Mouse (Mus musculus): ENCODE measurements around the gene Fkbp11. TPM values are rescaled to one million over a fixed set of nuclear protein-coding genes. Genes with fewer than 3 reads are reported as not detected.

Gene Fkbp11
- polyA plus RNA-seq, 1 experiment = 9.3 TPM

DNA sequence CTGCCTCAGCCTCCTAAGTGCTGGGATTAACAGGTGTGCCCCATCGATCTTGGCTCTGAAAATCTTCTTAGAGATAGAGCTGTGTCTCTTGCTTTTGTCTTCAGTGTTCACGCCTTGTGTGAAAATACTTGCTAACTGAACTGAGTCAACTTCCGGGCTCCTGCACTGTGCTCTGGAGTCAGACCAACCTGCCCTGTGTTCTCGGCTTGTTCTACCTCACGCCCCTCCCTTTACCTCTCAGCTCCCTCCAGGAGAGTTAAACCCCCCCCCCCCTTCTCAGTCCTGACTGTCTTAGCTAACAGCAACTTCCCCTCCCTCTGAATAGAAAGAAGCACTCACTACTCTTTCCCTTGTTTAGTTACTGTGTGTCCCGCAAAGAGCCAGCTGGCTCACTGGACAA, 2.8 kb upstream of the Fkbp11 start:
- Histone ChIP-seq H3K27me3 (replicated peaks; ENCODE audit: control insufficient read depth, insufficient read depth, low read length) (no peaks in the 10 kb centered on the region), H3K4me3 (ENCODE audit: insufficient read depth, low read depth, low read length) (no peak overlapping the region), H3K4me1 (ENCODE audit: control insufficient read depth, insufficient read depth, low read length) (peaks cover 5% of the 10 kb centered on the region; the same call in 1 of the 2 replicates), H3K36me3 (ENCODE audit: control insufficient read depth, insufficient read depth, low read length) (no peaks in the 10 kb centered on the region), H3K27ac (ENCODE audit: insufficient read depth, low read depth, low read length) (no peak overlapping the region)
- no peak for DNase-seq
- WGBS = 66% methylated on average over 6 of the region's 6 CpGs
- TF ChIP-seq CTCF (conservative IDR thresholded peaks at IDR 0.05; ENCODE audit: insufficient read depth, insufficient read length, low read depth, low read length) = no peak
- TF ChIP-seq POLR2A (IDR thresholded peaks at IDR 0.05; ENCODE audit: low read depth, low read length) = no peak

DNA sequence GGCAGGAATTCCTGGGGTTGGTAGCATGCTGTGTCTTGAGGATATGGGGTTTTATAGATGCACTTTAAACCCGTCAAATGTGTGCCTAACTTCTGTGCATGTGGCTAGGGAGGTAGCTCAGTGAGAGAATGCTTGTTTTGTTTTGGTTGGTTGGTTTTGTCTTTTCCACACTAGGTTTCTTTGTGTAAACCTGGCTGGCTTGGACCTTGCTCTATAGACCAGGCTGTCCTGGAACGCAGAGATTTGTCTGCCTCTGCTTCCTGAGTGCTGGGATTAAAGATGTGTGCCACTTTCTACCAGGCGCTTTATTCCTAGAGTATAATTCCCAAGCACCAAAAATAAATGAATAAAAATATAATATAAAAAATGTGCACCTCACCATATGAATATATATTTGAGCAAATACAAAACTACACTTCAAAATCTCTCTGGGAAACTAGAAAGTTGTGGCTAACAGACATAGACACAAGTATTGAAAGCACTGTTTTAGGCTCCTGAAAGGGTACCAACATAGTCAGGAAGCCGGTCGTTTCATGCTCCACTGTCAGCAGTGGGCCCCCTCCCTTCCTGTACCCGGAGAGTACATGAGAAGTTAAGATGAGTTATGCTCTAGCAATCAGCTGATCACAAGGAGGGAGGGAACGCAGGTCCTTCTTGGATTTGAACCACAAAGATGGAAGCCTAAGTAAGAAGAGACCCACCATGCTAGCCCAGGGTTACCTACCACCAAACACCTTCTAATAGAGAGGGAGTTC, 2.0 kb upstream of the Fkbp11 start:
- H3K27ac ChIP-seq (ENCODE audit: insufficient read depth, low read depth, low read length) = no peak overlapping the region
- no peak overlapping the region for H3K4me3 ChIP-seq (ENCODE audit: insufficient read depth, low read depth, low read length)
- DNase-seq = peak; percentile 70
- H3K4me1 ChIP-seq (ENCODE audit: control insufficient read depth, insufficient read depth, low read length) = peaks cover 5% of the 10 kb centered on the region; the same call in 1 of the 2 replicates
- no peaks in the 10 kb centered on the region for H3K27me3 ChIP-seq (replicated peaks; ENCODE audit: control insufficient read depth, insufficient read depth, low read length)
- TF ChIP-seq CTCF (conservative IDR thresholded peaks at IDR 0.05; ENCODE audit: insufficient read depth, insufficient read length, low read depth, low read length) = no peak
- TF ChIP-seq POLR2A (IDR thresholded peaks at IDR 0.05; ENCODE audit: low read depth, low read length) = no peak
- 37% methylated on average over 7 of the region's 7 CpGs for WGBS
- H3K36me3 ChIP-seq (ENCODE audit: control insufficient read depth, insufficient read depth, low read length) = no peaks in the 10 kb centered on the region

DNA sequence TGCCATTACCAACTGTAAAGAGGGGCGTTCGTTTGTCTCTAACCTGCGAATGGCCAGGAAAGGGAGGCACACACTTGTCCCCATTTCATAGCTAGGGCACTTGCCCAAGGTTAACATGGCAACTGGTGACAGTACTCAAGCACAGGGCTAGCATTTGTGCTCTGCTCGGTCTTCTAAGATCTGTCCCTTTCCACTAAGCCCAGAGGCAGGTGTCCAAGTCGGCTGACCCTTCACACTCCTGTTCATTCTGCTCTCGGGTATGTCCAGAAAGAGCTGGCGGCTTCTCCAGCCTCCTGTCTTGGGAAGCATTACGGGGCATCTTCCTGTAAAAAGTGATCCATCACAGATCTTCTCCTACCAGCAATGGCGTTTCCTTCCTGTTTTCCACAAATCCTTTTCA, 368 bp upstream of the Fkbp11 start:
- TF ChIP-seq CTCF (conservative IDR thresholded peaks at IDR 0.05; ENCODE audit: insufficient read depth, insufficient read length, low read depth, low read length) = no peak
- TF ChIP-seq POLR2A (IDR thresholded peaks at IDR 0.05; ENCODE audit: low read depth, low read length) = no peak
- no peak overlapping the region for H3K27ac ChIP-seq (ENCODE audit: insufficient read depth, low read depth, low read length)
- DNase-seq = peak; percentile 70
- peak overlapping the region; percentile 60; the same call in 1 of the 2 replicates for H3K4me3 ChIP-seq (ENCODE audit: insufficient read depth, low read depth, low read length)
- H3K4me1 ChIP-seq (ENCODE audit: control insufficient read depth, insufficient read depth, low read length) = peaks cover 5% of the 10 kb centered on the region; the same call in 1 of the 2 replicates
- no peaks in the 10 kb centered on the region for H3K27me3 ChIP-seq (replicated peaks; ENCODE audit: control insufficient read depth, insufficient read depth, low read length)
- no peaks in the 10 kb centered on the region for H3K36me3 ChIP-seq (ENCODE audit: control insufficient read depth, insufficient read depth, low read length)
- WGBS = 33% methylated on average over 9 of the region's 9 CpGs

DNA sequence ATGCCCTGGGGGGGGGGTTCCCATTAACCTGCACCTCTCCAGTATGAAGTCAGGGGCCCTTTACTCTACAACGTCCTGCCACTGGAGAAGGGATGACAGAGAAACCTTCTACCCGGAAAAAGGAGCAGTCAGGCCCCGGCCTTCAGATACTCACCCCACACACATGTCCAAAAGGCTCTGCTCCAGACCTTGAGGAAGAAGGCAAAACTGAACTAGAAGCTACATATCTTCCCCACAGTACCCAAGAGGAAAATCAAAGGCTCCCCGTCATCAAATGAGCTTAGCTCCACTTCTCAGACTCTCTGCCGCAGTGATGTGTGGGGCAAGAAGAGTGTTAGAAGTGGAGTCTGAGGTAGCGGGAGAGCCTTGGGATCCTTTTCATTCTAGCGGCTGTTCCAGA, 1.3 kb downstream of the Fkbp11 start:
- WGBS = 73% methylated on average over 7 of the region's 7 CpGs
- no peak overlapping the region for H3K4me3 ChIP-seq (ENCODE audit: insufficient read depth, low read depth, low read length)
- H3K36me3 ChIP-seq (ENCODE audit: control insufficient read depth, insufficient read depth, low read length) = no peaks in the 10 kb centered on the region
- no peak for DNase-seq
- TF ChIP-seq CTCF (conservative IDR thresholded peaks at IDR 0.05; ENCODE audit: insufficient read depth, insufficient read length, low read depth, low read length) = no peak
- TF ChIP-seq POLR2A (IDR thresholded peaks at IDR 0.05; ENCODE audit: low read depth, low read length) = no peak
- peaks cover 5% of the 10 kb centered on the region; the same call in 1 of the 2 replicates for H3K4me1 ChIP-seq (ENCODE audit: control insufficient read depth, insufficient read depth, low read length)
- no peaks in the 10 kb centered on the region for H3K27me3 ChIP-seq (replicated peaks; ENCODE audit: control insufficient read depth, insufficient read depth, low read length)
- H3K27ac ChIP-seq (ENCODE audit: insufficient read depth, low read depth, low read length) = no peak overlapping the region

DNA sequence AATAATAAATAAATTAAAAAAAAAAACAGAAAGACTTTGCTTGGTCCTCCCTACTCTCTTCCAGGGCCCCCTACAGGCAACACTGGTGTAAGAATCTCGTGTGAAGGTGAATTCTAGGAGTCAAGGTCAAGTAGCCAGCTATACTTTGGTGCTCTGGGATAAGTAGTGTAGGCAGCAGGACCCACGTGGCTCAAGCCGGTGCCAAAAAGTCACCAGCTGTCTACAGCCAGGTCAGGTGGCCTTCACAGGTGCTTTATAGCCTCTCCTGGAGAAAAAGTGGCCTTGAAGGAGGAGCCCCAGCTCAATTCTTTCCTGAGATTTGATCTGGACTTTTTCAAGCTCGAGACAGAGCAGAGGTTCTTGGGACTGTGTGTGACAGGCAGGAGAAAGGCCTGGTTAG, 1.9 kb downstream of the Fkbp11 start:
- H3K4me3 ChIP-seq (ENCODE audit: insufficient read depth, low read depth, low read length) = no peak overlapping the region
- no peak overlapping the region for H3K27ac ChIP-seq (ENCODE audit: insufficient read depth, low read depth, low read length)
- WGBS = 76% methylated on average over 4 of the region's 4 CpGs
- peaks cover 5% of the 10 kb centered on the region; the same call in 1 of the 2 replicates for H3K4me1 ChIP-seq (ENCODE audit: control insufficient read depth, insufficient read depth, low read length)
- no peaks in the 10 kb centered on the region for H3K36me3 ChIP-seq (ENCODE audit: control insufficient read depth, insufficient read depth, low read length)
- TF ChIP-seq CTCF (conservative IDR thresholded peaks at IDR 0.05; ENCODE audit: insufficient read depth, insufficient read length, low read depth, low read length) = no peak
- TF ChIP-seq POLR2A (IDR thresholded peaks at IDR 0.05; ENCODE audit: low read depth, low read length) = no peak
- H3K27me3 ChIP-seq (replicated peaks; ENCODE audit: control insufficient read depth, insufficient read depth, low read length) = no peaks in the 10 kb centered on the region
- DNase-seq = peak; percentile 52

DNA sequence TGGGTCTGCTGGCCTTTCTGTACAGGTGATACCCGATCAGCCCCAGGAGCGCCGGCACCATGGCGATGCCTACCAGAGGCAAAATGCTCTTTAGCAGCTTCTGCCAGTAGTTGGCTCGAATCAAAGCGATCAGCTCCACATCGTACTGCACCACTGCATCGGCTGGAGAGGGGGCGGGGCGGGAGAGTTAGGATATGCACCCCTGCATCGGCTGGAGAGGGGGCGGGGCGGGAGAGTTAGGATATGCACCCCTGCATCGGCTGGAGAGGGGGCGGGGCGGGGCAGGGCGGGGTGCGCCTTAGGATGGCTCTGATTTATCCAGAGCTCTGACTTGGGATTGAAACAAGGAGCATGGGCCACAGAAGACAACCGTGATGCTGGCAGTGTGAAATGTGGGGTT, 3.6 kb downstream of the Fkbp11 start:
- Histone ChIP-seq H3K4me3 (ENCODE audit: insufficient read depth, low read depth, low read length) (no peak overlapping the region), H3K27ac (ENCODE audit: insufficient read depth, low read depth, low read length) (no peak overlapping the region), H3K4me1 (ENCODE audit: control insufficient read depth, insufficient read depth, low read length) (peaks cover 5% of the 10 kb centered on the region; the same call in 1 of the 2 replicates), H3K27me3 (replicated peaks; ENCODE audit: control insufficient read depth, insufficient read depth, low read length) (no peaks in the 10 kb centered on the region), H3K36me3 (ENCODE audit: control insufficient read depth, insufficient read depth, low read length) (no peaks in the 10 kb centered on the region)
- no peak for DNase-seq
- WGBS = 34% methylated on average over 19 of the region's 19 CpGs
- TF ChIP-seq CTCF (conservative IDR thresholded peaks at IDR 0.05; ENCODE audit: insufficient read depth, insufficient read length, low read depth, low read length) = no peak

DNA sequence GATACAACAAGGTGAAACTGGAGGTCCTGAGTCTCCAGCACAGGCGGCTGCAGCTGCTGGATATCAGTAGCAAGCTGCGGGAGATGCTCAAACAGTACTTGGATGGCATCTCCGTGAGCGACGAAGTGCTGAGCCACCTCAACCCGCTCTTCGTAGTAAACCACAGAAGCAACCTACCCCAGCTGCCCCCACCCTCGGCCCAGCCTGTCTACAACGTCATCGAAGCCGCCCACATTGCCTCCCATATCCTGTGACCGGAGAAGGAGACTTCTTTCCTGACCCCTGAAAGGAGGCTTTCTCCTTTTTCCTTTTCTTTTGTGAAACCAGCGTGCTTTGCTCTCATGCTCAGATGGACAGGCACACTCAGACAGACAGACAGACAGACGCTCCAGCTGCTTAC, 5.1 kb downstream of the Fkbp11 start:
- Histone ChIP-seq H3K27ac (ENCODE audit: insufficient read depth, low read depth, low read length) (no peak overlapping the region), H3K4me3 (ENCODE audit: insufficient read depth, low read depth, low read length) (peak overlapping the region; percentile 16; the same call in 1 of the 2 replicates), H3K36me3 (ENCODE audit: control insufficient read depth, insufficient read depth, low read length) (no peaks in the 10 kb centered on the region), H3K4me1 (ENCODE audit: control insufficient read depth, insufficient read depth, low read length) (no peaks in the 10 kb centered on the region), H3K27me3 (replicated peaks; ENCODE audit: control insufficient read depth, insufficient read depth, low read length) (no peaks in the 10 kb centered on the region)
- TF ChIP-seq POLR2A (IDR thresholded peaks at IDR 0.05; ENCODE audit: low read depth, low read length) (no peak), CTCF (conservative IDR thresholded peaks at IDR 0.05; ENCODE audit: insufficient read depth, insufficient read length, low read depth, low read length) (no peak)
- DNase-seq = peak; percentile 25
- WGBS = 41% methylated on average over 14 of the region's 14 CpGs
